Mouse (Mus musculus) forelimb bud, embryonic 11.5 days (tissue): Measurements from ENCODE around the gene Snx21.

ENCODE experiments used
- DNase-seq: peaks from one replicate; pipeline ENCODE4 v3.0.0-alpha.2; 2012; ENCODE audit warnings: low read depth, low spot score

The Snx21 gene

GRCm38 (mm10) chr2:164770279-164770678, 15.3 kb upstream of the Snx21 start:
- no peak for DNase-seq

GRCm38 (mm10) chr2:164771123-164771522, 14.5 kb upstream of the Snx21 start:
- DNase-seq: no peak

GRCm38 (mm10) chr2:164773229-164773988, 12.2 kb upstream of the Snx21 start:
- DNase-seq: no peak

- DNase-seq: no peak
Measured at GRCm38 (mm10) chr2:164773989-164774364, 11.6 kb upstream of the Snx21 start.

- DNase-seq: no peak
Measured at GRCm38 (mm10) chr2:164776130-164776529, 9.5 kb upstream of the Snx21 start.

- DNase-seq: no peak
Measured at GRCm38 (mm10) chr2:164776801-164777200, 8.8 kb upstream of the Snx21 start.

- DNase-seq: no peak
Measured at GRCm38 (mm10) chr2:164777246-164778014, 8.2 kb upstream of the Snx21 start.

- DNase-seq: no peak
Measured at GRCm38 (mm10) chr2:164778015-164778287, 7.7 kb upstream of the Snx21 start.

- DNase-seq: no peak
Measured at GRCm38 (mm10) chr2:164778809-164779208, 6.8 kb upstream of the Snx21 start.

- DNase-seq: no peak
Measured at GRCm38 (mm10) chr2:164779481-164780086, 6.0 kb upstream of the Snx21 start, which contains the start of gene Tnnc2. Gene Tnnc2 (minus strand): TSS chr2:164779967.

GRCm38 (mm10) chr2:164781876-164782275, 3.7 kb upstream of the Snx21 start:
- DNase-seq: no peak

- DNase-seq: peak; percentile 11
Measured at GRCm38 (mm10) chr2:164783926-164784581, 1.6 kb upstream of the Snx21 start.

- DNase-seq: no peak
Measured at GRCm38 (mm10) chr2:164784869-164785420, 678 bp upstream of the Snx21 start.

GRCm38 (mm10) chr2:164786388-164786885, 814 bp downstream of the Snx21 start:
- peak; percentile 14 for DNase-seq

- no peak for DNase-seq
Measured at GRCm38 (mm10) chr2:164787032-164787431, 1.4 kb downstream of the Snx21 start.

GRCm38 (mm10) chr2:164787779-164788178, 2.2 kb downstream of the Snx21 start:
- DNase-seq: no peak

GRCm38 (mm10) chr2:164788411-164788810, 2.8 kb downstream of the Snx21 start:
- DNase-seq: no peak

GRCm38 (mm10) chr2:164790451-164790850, 4.8 kb downstream of the Snx21 start:
- no peak for DNase-seq

- DNase-seq: no peak
Measured at GRCm38 (mm10) chr2:164791841-164792261, 6.2 kb downstream of the Snx21 start.

GRCm38 (mm10) chr2:164792400-164793190, 7.0 kb downstream of the Snx21 start:
- DNase-seq: no peak

- peak; percentile 56 for DNase-seq
Measured at GRCm38 (mm10) chr2:164793236-164793635, 7.6 kb downstream of the Snx21 start.
